Mouse (Mus musculus) forebrain, postnatal 0 days (tissue): ENCODE measurements at regions not wholly inside any gene's neighbourhood (a gene's known extent, or its start where the extent isn't known, plus 50 kb on each side); places are given as distances from the start of the nearest gene placed in this dataset.

Source experiments
- ATAC-seq: fragments of 200-750 bp; cut with Nextera tagmentation; 2 replicates; pipeline ENCODE4 v1.8.0; 2017; ENCODE audit warnings: mild to moderate bottlenecking, moderate library complexity
- DNase-seq: peaks from one replicate; pipeline ENCODE4 v3.0.0-alpha.2; 2015
- H3K27ac ChIP-seq: fragments of 300-500 bp; sonication (generic); 2 replicates; pipeline ENCODE4 v1.5.1; 2014; ENCODE audit warnings: low read depth, mild to moderate bottlenecking, antibody characterized with exemption, low read length, moderate library complexity, mixed read lengths
- H3K27me3 ChIP-seq: fragments of 300-500 bp; sonication (generic); 2 replicates; pipeline ENCODE4 v1.6.1; 2014; ENCODE audit warnings: mild to moderate bottlenecking, low read length, mixed read lengths; ENCODE audit not compliant: insufficient read depth
- H3K36me3 ChIP-seq: fragments of 300-500 bp; sonication (generic); 2 replicates; pipeline ENCODE4 v1.6.1; 2014; ENCODE audit warnings: mild to moderate bottlenecking, moderate library complexity; ENCODE audit not compliant: insufficient read depth
- H3K4me1 ChIP-seq: fragments of 300-500 bp; sonication (generic); 2 replicates; pipeline ENCODE4 v1.6.1; 2014; ENCODE audit warnings: antibody characterized with exemption; ENCODE audit not compliant: insufficient read depth
- H3K4me2 ChIP-seq: fragments of 300-500 bp; sonication (generic); 2 replicates; pipeline ENCODE4 v1.6.1; 2014; ENCODE audit warnings: low read depth, mild to moderate bottlenecking, moderate library complexity
- H3K4me3 ChIP-seq: fragments of 300-500 bp; sonication (generic); 2 replicates; pipeline ENCODE4 v1.5.1; 2014; ENCODE audit warnings: low read depth, low read length, mixed read lengths
- H3K9ac ChIP-seq: fragments of 300-500 bp; sonication (generic); 2 replicates; pipeline ENCODE4 v1.6.1; 2014; ENCODE audit warnings: mild to moderate bottlenecking
- H3K9me3 ChIP-seq: fragments of 300-500 bp; sonication (generic); 2 replicates; pipeline ENCODE4 v1.6.1; 2016; ENCODE audit warnings: low read length
- CTCF ChIP-seq: sonication (generic); IDR thresholded peaks from 2 replicates; pipeline ENCODE4 v1.5.1; 2016; ENCODE audit warnings: antibody characterized with exemption, control low read depth, low read depth
- whole genome bisulfite sequencing: fragments of 180-500 bp; shearing (Covaris S2); extraction: QIAGEN DNeasy Blood & Tissue Kit; methylation state at CpG from one replicate; pipeline ENCODE4 v1.1.7; 2014; 5-methylcytosine and 5-hydroxymethylcytosine counted together

DNA sequence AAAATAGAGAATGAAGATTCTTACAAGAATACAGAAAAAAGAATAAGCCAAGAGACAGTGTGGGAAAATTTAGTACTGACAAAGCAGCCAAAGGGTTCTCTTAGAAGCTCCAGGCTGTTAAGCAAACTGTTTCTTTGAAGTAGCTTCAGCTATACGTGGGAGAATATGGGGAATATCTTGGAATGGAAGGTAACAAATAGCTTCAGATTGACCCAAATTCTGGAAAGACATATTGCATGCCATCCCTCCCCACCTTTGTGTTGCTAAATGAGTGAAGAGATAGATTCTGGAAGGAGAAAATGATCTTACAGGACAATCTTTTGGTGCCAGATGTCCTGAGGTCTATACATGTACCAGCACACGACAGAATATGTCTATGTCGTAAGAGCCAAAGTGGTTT lies 591.9 kb upstream of the Cdh6 start:
- no peak overlapping the region for H3K4me3 ChIP-seq
- H3K27ac ChIP-seq = no peak overlapping the region
- H3K9ac ChIP-seq = no peak overlapping the region
- TF ChIP-seq CTCF = no peak
- 82% methylated on average over 3 of the region's 3 CpGs for WGBS
- no peaks in the 10 kb centered on the region for H3K9me3 ChIP-seq
- H3K27me3 ChIP-seq = no peaks in the 10 kb centered on the region
- peak; percentile 3 for DNase-seq
- H3K4me2 ChIP-seq = no peak overlapping the region
- no peaks in the 10 kb centered on the region for H3K36me3 ChIP-seq
- ATAC-seq = 0 out of 2 replicates have a peak, but pooled peaks have one; percentile 34
- H3K4me1 ChIP-seq = no peaks in the 10 kb centered on the region

DNA sequence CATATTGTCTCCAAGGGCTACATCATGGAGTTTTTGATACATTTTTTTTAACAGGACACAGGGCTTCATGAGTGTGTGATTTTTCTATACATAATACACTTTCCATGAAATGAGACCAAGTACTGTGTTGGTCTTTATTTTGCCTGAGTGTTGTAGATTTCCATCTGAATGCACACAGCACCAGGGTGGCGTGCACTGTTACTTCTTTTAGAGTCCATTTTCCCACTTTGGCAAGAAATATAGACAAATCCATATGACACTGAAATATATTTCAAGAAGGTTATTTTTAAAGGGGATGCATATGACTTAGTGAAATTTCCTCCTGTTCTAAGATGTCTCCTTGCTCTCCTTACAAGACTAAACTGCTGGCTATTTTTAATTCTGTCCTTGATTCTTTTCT lies 591.1 kb upstream of the Cdh6 start:
- 73% methylated on average over 1 of the region's 1 CpGs for WGBS
- ATAC-seq = no peak
- H3K4me2 ChIP-seq = no peak overlapping the region
- H3K4me1 ChIP-seq = no peaks in the 10 kb centered on the region
- TF ChIP-seq CTCF = no peak
- no peak overlapping the region for H3K4me3 ChIP-seq
- no peak for DNase-seq
- no peak overlapping the region for H3K9ac ChIP-seq
- H3K9me3 ChIP-seq = no peaks in the 10 kb centered on the region
- H3K27me3 ChIP-seq = no peaks in the 10 kb centered on the region
- no peak overlapping the region for H3K27ac ChIP-seq
- no peaks in the 10 kb centered on the region for H3K36me3 ChIP-seq

DNA sequence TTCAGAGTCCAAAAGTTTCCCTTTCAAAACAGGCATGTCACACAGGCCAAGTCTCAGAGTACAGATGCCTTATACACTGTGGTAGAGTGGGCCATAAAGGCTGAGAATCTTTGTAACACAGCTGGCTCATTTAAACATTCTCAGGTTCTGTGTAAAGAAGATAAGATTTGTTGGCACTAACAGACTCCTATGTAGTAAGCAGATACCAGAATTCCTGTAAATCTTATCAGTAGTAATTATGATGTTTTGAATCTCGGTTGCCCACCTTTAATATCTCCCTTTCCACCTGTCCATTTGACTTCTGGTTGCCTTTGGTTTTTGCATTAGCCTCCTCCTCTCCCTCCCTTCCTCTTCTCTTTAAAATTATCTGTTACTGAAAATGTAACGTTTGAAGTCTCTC lies 573.1 kb upstream of the Cdh6 start:
- H3K4me2 ChIP-seq = no peak overlapping the region
- ATAC-seq = no peak
- no peaks in the 10 kb centered on the region for H3K9me3 ChIP-seq
- WGBS = 80% methylated on average over 2 of the region's 2 CpGs
- H3K27ac ChIP-seq = no peak overlapping the region
- TF ChIP-seq CTCF = no peak
- no peaks in the 10 kb centered on the region for H3K4me1 ChIP-seq
- no peak overlapping the region for H3K9ac ChIP-seq
- no peak for DNase-seq
- H3K4me3 ChIP-seq = no peak overlapping the region
- H3K27me3 ChIP-seq = no peaks in the 10 kb centered on the region
- no peaks in the 10 kb centered on the region for H3K36me3 ChIP-seq

DNA sequence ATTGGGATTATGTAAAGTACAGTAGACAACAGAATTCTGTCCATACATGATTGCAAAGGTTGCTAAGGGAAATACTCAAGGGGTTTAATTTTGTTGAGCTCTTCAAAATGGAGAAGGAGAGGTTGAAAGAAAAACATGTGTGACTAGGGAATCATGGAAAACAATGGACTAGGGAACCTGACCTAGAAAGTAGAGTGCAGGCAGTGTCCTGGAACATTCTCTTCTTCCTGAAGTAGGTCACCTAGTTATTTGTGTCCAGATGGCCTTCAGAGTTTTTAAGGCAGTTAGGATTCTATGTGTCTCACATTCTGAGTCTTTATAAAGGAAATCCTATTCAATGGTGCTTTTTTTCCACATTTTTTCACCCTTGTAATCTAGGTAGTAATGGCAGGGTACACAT lies 532.8 kb upstream of the Cdh6 start:
- H3K9me3 ChIP-seq = no peaks in the 10 kb centered on the region
- H3K4me1 ChIP-seq = no peaks in the 10 kb centered on the region
- no peak overlapping the region for H3K9ac ChIP-seq
- DNase-seq (no peak), ATAC-seq (no peak)
- H3K36me3 ChIP-seq = no peaks in the 10 kb centered on the region
- TF ChIP-seq CTCF = no peak
- no peak overlapping the region for H3K4me3 ChIP-seq
- H3K27me3 ChIP-seq = no peaks in the 10 kb centered on the region
- no peak overlapping the region for H3K27ac ChIP-seq
- no peak overlapping the region for H3K4me2 ChIP-seq

DNA sequence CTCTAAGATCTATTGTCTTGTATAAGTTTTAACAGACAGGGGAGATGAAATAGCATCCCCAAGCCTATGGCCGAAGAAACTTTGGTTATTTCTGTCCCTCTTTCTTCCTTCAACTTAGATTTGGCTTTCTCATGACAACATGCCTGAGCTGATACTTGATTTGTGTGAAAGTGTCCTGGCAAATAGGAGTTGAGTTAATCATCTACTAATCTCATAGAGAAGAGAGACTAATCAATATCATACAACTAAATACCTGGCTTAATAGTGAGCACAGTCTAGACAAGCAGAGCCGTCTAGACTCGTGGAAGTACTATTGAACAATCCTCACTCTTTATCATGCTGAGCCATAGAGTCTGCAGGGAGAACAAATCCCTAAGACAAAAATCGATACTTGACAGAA lies 531.7 kb upstream of the Cdh6 start:
- Histone ChIP-seq H3K4me2 (no peak overlapping the region), H3K27me3 (no peaks in the 10 kb centered on the region), H3K4me3 (no peak overlapping the region), H3K9me3 (no peaks in the 10 kb centered on the region), H3K27ac (no peak overlapping the region), H3K4me1 (no peaks in the 10 kb centered on the region), H3K36me3 (no peaks in the 10 kb centered on the region), H3K9ac (no peak overlapping the region)
- no peak for ATAC-seq
- TF ChIP-seq CTCF = no peak
- 94% methylated on average over 4 of the region's 4 CpGs for WGBS
- DNase-seq = no peak

DNA sequence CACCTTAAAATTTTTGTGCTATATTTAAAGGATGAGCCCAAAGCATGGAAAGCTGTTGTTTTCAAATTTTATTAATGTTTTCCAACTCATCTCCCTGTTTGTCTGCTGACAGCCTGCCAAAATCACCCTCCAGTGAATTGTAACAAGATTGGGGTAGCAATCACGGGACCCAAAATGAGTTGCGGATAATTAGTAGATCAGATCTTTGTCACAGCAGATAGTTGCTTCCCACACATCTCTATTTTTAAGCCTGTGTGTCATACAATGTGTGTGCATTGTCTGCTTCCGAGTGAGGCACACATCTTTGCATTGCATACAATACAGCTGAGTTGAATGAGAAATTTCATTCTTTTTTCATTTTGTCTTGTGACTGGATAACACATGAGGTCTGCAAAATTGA lies 494.7 kb upstream of the Cdh6 start:
- ATAC-seq (peak; percentile 61; the same call in 1 of the 2 replicates), DNase-seq (peak; percentile 16)
- 34% methylated on average over 3 of the region's 3 CpGs for WGBS
- Histone ChIP-seq H3K4me2 (no peak overlapping the region), H3K9me3 (no peaks in the 10 kb centered on the region), H3K36me3 (no peaks in the 10 kb centered on the region), H3K27me3 (no peaks in the 10 kb centered on the region), H3K27ac (no peak overlapping the region), H3K4me1 (no peaks in the 10 kb centered on the region), H3K4me3 (no peak overlapping the region), H3K9ac (no peak overlapping the region)
- no peak for TF ChIP-seq CTCF

DNA sequence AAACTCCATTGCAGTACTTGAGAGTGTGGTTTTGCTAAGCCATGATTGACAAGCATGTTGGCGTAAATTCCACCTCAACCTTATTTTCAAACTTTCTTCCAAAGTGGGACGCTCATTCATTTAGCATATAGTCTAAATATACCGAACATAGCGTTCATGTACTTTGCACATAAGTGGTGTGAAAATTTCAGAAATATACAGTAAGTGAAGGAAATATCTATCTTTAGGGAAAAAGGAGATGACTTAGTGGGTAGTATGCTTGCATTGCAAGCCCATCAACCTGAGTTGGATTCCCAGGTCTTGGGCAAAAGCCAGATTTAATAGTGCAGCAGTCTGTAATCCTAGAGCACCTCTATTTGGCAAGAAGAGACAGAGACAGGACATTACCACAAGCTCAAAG lies 493.8 kb upstream of the Cdh6 start:
- H3K9me3 ChIP-seq = no peaks in the 10 kb centered on the region
- no peak overlapping the region for H3K4me3 ChIP-seq
- H3K27me3 ChIP-seq = no peaks in the 10 kb centered on the region
- no peak for TF ChIP-seq CTCF
- DNase-seq = no peak
- H3K36me3 ChIP-seq = no peaks in the 10 kb centered on the region
- WGBS = 86% methylated on average over 4 of the region's 4 CpGs
- no peak overlapping the region for H3K4me2 ChIP-seq
- H3K27ac ChIP-seq = no peak overlapping the region
- no peak overlapping the region for H3K9ac ChIP-seq
- no peak for ATAC-seq
- H3K4me1 ChIP-seq = no peaks in the 10 kb centered on the region

DNA sequence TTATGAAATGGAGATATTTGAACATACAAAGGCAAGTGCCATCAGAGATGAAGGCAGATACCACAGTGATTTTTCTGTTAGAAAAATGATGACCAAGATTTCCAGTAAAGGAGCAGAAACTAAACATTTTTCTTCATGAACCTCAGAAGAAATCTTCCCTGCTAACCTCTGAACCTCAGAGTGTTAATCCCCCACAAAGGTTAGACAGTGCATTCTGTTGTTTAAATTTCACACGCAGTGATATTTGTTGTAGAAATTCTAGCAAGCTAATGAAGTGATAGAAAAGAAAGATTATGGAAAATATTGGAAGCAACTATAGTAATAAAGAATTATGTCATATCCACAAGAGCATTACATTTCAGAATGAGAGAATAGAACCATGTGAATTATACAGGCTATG lies 488.8 kb upstream of the Cdh6 start:
- Histone ChIP-seq H3K4me3 (no peak overlapping the region), H3K9ac (no peak overlapping the region), H3K27me3 (no peaks in the 10 kb centered on the region), H3K4me2 (no peak overlapping the region), H3K4me1 (no peaks in the 10 kb centered on the region), H3K27ac (no peak overlapping the region), H3K36me3 (no peaks in the 10 kb centered on the region), H3K9me3 (no peaks in the 10 kb centered on the region)
- DNase-seq = no peak
- no peak for TF ChIP-seq CTCF
- WGBS = 83% methylated on average over 1 of the region's 1 CpGs
- no peak for ATAC-seq
